Mouse (Mus musculus) lung, postnatal 10 days (tissue): ENCODE measurements around the gene Arhgap28.
A peak's percentile ranks its signal among the peaks of the same experiment; 100 is the strongest.

Source experiments
- DNase-seq: peaks from one replicate; pipeline ENCODE4 v3.0.0; 2021

Gene Arhgap28

DNA sequence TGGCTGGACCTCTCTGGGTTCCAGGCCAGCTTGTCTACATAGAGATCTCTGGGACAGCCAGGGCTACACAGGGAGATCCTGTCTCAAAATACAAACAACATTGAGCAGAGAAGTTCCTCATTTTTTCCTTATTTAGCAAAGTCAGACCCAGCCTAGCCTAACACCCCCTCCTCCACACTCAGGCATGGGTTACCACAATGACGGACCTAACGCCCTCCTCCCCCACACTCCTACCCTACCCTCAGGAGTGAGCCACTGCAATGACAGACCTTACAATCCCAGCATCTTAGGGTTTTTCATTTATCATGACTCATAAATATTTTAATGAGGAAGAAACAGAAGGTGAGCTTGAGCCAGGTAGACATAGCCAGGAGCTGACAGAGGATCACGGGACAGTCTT is 73.0 kb downstream of the Arhgap28 start:
- DNase-seq, result no peak

DNA sequence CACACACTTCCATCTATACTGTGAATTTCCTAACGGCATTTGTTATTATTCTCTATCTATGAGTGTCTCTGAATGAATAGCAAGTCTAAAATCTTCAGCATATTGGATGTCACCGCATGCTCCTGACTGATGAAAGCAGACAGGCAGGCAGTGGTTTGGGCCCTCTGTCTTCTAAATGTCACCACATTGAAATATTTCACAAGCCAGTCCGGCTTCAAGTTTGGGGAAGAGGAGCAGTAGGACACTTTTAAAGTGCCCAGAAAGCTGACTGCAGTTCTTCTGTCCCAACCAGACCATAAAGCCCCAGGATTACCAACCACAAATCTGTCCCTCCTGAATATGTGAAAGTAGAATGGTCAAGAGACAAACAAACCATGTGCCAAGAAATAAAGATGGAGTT is 73.5 kb downstream of the Arhgap28 start:
- DNase-seq, result no peak

DNA sequence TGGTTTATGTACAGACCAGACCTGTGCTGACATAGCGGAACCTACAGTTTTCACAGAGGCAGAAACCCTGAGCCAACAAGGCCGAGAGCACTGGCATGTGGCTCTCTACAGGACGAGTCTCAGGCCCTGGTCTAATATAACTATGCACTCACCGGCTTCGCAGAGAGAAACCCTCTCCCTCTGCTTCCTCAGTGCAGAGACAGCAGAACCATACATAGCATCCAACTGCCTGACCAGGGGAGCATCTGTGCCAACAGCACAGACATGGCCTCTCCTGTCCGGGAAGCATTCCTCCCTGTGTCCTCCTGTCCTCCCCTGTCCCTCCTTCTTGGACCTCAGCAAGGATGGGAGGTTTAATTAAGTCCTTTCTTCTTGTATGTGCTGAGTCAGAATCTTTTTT is 75.6 kb downstream of the Arhgap28 start:
- no peak for DNase-seq

DNA sequence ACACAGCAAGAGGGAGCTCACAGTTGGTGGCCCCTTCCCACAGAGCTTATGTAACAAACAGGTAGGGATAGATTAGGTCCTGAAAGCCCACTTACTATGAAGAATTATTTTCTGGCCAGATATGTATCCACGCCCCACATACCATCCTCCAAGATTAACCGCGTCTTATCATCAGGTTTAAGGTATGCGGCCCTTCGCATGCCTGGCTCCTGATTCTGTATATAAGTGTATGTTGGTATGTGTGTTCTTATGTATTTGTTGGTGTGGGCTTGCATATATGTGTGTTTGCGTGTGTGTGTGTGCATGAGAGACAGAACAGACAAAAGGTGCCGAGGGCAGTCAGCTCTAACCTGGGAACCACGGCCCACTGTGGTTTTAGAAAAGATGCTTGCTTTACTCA is 76.1 kb downstream of the Arhgap28 start:
- DNase-seq, result no peak

DNA sequence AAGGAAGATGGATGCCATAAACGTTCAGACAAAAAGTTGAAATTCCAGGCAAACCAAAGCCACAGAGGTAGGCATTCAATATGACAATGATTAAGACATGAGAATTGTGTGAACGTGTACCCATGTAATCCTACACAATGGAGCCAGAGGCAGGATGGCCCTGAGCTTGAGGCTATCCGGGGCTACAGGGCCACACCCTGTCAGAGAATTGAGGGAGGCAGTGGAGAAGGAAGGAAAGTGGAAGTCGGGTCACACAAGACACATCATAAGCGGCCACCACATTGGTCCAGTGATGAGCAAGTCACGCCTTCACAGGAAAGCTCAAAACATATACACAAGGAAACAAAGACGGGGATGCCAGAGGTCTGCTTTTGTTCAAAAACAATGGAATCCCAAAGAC is 84.0 kb downstream of the Arhgap28 start:
- DNase-seq, result no peak

DNA sequence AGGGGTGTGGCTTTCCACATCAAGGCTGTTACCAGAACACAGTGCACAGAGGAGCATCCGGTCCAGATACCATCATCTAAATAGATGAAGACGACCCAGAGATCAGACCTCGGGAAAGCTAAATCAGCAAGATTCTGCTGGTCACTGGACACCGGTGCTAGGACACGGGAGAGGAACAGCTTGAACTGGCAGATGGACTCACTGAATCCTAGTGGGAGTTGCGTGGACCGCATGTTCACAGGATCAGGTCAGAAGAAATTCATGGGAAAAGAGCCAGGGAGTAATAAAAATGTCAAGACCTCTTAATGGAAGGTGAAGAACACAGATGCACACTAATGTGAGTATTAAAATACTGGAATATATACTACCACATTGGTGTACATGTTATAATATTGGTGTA is 85.7 kb downstream of the Arhgap28 start:
- no peak for DNase-seq

DNA sequence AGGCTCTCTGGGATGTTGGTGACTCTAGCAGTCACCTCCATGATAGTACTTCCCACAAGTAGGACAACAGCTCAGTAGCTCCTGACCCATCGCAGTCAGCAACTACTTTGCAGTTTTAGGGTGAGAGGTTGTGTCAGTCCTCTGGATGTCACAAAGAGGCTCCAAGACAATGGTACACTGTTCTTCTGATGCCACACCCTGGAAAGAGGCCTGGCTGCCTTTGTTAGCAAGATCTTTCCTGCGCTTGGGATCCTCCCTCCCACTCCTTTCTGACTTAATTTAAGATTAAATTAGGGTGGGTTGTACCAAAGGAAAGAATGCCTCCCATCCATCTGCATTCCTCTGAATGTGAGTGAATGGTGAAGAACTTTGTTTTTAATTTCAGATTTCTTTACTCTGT is 87.0 kb downstream of the Arhgap28 start:
- no peak for DNase-seq

DNA sequence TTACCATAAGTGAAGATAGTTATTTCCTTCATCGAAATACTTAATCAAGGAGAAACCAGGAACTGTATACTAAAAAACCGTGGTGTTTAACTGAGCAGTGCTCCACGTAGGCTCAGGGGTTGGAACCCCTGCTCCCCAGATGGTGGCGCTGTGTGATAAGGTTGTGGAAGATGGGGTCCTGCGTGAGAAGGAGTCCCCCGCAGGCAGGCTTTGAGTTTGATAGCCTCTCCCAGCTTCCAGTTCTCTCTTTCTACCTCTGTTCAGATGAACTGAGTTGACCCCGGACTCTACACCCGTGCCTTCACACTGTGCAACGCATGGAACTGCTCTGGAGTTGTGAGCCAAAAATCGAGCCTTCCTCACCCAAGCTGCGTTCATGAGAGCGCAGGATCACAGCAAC is 91.3 kb downstream of the Arhgap28 start:
- DNase-seq, result peak; percentile 70

DNA sequence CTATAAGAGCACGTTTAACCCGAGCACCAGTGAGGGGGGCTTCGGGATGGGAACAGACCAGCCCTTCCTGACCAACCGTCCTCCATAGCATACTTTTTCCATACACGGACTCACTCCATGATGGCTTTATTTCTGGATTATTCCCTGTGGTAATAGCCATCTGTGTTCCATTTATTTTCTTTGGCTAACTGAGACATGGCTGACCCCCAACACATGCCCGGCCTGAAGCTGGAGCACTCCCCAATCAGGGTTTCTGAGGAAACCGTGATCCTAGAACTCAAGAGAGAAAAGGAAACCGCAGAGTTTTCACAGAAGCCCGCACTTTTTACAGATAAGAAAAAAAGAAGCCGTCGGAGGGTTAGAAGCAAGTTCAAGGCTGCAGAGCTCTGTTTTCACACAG is 91.9 kb downstream of the Arhgap28 start:
- no peak for DNase-seq

DNA sequence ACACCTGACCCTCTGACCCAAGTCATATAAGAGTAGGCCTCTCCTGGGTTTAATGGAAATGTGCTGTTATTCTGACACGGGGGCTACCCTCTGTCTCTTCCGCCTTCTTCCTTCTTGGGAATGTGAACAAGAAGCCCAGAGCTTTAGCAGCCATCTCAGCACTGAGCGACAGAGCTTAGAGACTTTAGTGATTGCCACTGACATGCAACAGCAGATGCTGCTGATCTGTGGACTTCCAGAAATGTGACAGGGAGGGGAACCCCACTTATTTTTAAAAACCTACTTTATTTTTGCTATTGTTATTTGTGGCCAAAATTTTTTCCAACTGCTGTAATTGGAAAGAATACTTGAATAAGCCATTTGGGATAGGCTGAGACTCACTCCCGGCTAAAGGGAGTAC is 95.4 kb downstream of the Arhgap28 start:
- no peak for DNase-seq

DNA sequence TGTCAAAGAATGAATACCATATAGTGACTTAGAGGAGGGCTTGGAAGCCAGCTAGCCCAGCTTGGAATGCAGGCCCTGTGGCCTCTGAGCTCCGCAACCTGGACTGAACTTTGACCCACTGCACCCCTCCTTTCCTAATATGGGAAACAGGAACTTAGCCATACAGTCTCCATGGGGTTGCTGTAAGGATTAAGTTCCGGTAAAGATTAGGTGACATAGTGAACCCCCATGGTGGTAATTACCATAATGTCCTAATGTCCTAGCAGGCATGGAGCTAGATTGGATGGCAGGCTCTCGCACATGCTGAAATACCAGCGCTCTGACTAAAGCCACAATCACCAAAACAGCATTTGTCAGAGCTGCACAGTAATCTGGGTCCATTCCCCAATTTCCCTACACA is 95.8 kb downstream of the Arhgap28 start:
- no peak for DNase-seq

DNA sequence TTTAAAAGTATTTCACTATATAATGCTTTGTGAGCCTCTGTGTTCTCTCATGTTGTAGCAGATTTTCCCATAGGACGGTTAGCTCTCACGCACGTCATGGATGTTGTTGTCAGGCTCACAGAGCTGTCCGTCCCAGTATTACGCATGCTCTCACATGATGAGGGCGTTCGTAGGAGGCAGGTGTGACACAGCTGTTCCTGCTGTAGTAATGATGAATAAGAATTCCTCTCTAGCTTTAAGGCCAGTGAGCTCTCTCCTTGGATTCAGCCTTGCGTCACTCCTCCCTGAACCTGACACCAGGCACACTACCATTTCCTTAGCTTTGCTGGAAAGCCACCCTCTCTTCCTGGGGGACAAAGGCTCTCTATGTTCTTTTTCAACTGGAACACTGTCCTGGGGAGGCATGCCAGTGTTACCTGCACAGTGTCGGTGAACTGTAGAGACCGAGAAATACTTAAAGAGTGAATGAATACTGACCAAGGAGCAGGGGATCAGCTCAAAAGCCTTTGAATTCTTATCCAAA is 96.3 kb downstream of the Arhgap28 start:
- no peak for DNase-seq

DNA sequence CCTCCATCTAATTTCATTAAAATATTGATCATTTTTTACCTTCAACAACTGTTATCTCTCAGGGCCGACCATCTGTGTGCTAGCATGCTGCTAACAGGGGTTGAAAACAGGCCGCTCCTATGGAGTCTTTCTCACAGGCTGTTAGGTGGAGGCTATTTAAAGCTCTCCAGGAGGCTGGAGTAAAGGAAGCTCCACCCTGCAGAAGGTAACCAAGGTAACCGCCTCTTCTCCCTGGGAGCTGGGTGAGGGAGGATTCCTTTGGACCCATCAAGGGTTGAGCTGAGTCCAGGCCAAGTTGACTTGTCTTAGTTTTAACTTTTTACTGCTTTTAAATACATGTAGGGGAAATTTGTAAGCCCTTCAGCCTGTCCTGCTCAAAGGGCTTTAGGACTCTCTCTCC is 97.7 kb downstream of the Arhgap28 start:
- DNase-seq, result no peak

DNA sequence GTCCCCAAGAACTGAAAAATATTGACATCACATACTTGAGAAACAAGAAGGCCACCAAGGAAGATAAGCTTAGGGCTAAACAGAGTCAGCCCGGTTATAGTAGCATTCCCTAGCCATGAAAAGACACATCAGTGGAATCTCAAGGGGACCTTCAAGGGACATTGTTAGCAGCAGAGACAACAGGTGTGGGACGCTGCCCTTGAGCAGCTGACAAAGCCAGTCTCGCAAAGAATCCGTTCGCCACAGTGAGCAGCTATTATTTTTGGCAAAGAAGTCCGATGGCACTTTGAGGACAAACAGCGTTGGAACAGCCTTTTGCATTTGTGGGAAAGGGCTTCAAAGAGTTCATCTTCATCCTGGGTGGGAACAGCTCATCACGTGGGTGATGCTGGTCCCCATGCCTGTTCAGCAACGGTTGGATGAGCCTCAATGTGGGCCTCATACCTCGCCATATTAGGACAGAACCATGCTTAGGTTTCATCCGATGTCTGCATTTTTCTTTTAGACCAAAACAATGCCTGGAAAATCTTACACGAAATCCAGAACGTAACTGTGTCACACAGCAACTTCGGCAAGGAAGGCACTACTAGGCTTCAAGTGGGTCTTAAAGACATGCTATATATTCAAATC is 99.5 kb downstream of the Arhgap28 start:
- DNase-seq, result no peak

DNA sequence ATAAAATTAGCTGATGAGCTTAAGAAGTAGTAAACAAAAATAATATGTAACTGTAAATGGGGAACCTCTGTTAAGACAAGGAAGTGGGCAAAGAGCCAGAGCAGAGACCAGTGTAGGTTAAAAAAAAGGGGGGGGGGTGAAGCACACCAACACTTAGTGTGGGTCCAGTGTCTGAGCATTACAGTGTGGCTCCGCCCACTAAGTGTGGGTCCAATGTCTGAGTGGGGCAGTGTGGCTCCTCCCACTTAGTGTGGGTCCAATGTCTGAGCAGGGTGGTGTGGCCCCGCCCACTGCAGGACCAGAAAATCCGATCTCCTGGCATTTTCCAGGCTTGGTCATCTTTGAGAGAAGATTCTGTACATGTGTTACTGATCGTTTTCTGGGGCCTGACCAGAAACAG is 101.1 kb downstream of the Arhgap28 start:
- no peak for DNase-seq

DNA sequence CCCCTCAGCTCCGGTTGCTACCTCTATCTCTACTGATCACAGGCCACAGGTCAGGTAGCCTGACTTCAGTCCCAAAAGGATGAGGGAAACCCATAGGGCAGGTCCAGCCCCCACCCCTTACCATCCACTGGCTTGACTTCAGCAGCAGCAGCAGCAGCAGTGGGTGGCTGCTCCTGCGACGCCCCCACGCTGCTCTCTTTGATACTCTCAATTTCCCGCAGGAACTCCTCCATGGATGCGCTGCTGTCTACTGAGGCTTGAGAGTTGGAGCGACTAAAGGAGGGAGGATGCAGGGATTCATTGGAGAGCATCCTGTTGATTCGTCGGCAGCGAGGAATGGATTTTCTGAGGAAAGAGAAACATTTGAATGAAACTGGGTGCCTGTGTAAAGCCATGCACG is 102.8 kb downstream of the Arhgap28 start:
- DNase-seq, result no peak

DNA sequence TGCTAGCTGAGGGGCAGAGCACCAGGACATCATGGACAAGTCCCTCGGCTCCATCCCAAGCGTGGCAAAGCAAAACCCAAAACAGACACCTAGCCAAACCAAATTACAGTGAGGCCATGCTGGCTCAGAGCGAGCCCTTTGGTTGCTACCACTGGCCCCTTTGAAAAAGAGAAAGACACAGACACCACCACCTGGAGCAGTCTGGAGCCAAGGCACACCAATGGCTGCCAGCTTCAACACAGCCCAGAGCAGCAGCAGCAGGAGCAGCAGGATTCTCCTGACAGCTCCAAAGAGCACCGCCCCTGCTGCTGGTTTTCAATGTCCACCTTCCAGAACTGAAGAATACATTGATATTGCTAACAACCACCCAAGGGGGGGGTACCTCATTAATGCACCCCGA is 104.5 kb downstream of the Arhgap28 start:
- DNase-seq, result no peak

DNA sequence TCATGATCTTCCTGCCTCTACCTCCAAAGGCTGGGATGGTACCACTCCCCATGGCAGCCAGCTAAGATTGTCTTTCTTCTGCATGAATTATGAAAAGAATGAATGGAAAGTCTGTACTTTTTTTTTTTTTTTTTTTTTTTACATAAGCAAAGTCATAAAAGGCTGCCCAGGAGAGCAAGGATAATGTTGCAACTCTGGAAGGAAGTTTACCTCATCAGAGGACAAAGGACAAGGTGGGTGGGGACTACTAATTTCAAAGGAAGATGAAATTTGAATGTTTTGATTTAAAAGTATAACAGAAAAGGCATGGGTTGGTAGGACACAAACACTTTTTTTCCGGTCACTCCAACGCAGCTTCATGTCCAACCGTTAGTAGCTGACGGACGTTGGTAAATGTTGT is 107.5 kb downstream of the Arhgap28 start:
- no peak for DNase-seq

DNA sequence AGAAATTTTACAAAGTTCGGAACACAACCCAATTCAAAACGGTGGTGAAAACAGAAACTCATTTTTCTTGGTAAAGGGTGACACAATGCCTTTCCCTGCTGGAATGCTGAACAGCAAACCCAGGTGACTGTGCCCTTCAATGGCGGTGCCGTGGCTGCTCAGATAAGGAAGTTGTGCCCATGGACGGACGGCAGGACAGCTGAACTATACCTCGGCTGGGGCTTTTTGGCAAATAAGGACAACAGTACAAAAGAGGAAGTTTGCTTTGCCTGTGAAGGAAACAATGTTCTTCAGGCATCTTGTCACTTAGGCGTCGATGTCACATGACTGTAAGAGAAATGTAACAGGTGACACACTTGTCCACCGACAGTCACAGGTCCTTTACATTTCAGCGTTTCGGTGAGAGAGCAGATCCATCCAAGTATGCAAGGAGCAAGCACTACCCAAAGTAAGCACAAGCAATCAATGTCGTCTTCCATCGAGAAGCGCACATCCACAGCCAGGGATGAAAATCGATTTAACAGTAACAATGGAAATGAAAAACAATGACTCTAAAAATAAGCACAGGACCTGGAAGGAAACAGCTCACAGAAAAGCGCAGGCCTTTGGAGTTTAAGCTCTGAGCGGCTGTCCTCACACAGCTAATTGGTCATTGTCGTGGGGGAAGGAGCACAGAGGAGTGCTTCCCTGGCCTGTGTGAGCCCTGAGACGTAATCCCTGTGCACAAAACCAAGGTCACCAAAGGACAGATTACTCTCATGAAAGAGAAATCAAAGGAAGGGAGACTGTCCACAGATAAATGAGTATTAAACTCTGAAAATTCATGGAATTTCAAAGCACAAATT is 114.2 kb downstream of the Arhgap28 start:
- no peak for DNase-seq

DNA sequence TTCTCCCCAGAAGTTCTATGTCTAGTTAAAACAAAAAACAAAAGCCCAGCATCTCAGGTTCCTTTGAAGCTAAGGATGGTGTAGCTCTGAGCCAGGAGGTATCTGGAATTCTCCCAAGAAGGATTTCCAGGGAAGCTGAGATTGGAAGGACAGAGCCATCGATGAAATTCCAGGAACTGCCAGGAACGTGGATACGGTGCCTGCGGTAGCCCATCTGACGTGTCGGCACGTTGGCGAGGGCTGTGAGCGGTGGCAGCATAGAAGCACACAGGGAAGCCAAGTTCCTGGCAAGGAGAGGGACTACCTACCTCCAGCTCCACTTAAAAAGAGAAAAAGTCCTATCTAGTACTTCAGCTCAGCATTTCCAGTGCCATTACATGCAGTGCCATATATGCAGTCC is 115.8 kb downstream of the Arhgap28 start:
- DNase-seq, result no peak

DNA sequence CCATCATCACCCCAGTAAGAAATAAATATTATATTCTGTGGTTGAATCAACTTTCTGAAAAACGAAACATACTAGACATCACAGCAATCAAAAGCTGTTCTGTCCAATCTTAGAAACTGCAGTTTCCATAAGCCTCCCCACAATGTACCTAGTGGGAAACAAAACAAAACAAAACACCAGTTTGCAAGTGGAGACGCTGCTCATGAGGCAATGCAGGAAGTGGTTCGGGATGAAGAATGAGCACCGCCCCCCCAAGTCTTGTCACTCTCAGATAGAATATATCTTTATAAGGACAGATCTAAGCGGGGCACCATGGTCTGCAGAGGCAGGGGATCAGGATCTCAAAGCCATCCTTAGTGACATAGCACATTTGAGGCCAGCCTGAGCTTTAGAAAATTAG is 117.6 kb downstream of the Arhgap28 start:
- DNase-seq, result no peak

DNA sequence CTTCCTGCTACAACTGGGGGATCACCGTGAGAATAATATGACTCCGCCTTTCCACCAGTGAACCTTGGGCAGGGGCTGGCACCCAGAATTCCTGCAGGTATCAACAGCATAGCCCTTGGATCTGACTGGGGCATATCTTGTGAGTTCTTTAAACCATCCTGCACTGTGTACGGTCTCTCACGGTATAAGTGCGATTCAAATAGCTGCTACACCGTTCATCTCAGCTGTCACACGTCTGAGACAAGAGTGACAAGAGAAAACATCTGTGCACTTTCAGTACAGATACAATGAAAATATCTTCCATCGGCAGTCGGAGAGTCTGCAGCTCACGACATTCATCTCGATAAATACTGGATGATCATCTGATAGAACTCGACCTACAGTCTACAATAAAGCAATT is 126.3 kb downstream of the Arhgap28 start:
- no peak for DNase-seq

DNA sequence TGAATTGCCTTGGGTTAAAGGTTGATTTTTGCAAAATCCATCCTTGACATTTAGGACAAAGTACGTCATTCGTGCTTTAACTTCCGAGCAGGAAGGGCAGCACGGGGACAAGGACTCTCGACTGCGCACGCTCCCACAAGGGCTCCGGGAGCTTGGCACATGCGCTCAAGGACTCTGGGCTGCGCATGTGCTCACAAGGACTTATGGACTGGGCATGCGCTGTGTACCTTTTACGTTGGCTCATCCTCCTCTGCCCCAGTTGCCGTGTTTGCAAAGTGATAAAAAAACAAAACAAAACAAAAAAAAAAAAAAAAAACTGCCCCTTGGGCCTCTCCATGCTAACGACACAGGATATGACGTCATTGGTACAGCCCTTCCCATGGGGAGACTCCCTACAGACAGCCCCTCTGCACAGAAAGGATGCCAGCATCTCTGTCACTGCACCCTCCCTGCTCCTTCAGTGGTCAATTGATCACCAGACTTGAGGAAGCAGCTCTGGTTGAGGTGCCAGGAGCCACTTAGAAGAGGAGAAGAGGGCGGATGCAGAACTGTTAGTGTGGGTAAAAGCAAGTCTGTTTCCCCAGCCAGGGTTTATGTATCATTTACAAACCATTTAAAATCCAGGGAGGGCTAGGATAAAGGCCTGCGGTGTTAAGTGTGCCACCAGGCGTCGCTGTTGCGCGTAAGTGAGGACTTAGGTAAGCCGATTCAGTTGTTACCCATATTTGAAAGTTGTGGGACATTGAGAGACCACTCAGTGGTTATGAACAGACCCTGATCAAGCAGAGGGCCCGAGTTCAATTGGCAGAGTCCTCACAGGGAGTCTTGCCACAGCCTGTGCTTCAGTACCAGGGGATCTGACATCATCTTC is 134.0 kb downstream of the Arhgap28 start:
- peak; percentile 79 for DNase-seq
